In genomic region chr16:21422645-21423545, GRCm38 (mm10) we compare ENCODE assay signal across 7 mouse cellular contexts. TPM values are rescaled to one million over a fixed set of nuclear protein-coding genes. Genes with fewer than 3 reads are reported as not detected.
A peak's percentile ranks its signal among the peaks of the same experiment; 100 is the strongest.
DNase-seq lines count a peak whose midpoint lies in the region; ATAC-seq lines count a peak whose summit lies in the region.

TSS of gene Vps8 (plus strand) at chr16:21423118.

- intact Hi-C loops in gastrocnemius, postnatal 36 days (cut with DNase I) = no loop called here
- intact Hi-C loops in left cerebral cortex, postnatal 25 days (cut with DNase I) = no loop called here

- H3K9ac ChIP-seq in intestine, embryonic 15.5 days = peak within 1 kb of the TSS; percentile 86

- H3K9me3 ChIP-seq in intestine, embryonic 15.5 days = no peaks in the 10 kb centered on the region
- no peaks in the 10 kb centered on the region for H3K9me3 ChIP-seq in midbrain, embryonic 10.5 days (replicated peaks)

- H3K4me1 ChIP-seq in intestine, embryonic 15.5 days (replicated peaks) = 0 out of 2 replicates have a peak, but pooled peaks cover 2% of the 10 kb centered on the region
- H3K4me1 ChIP-seq in midbrain, embryonic 10.5 days = peaks cover 17% of the 10 kb centered on the region

- peak within 1 kb of the TSS; percentile 88 for H3K4me3 ChIP-seq in intestine, embryonic 15.5 days (replicated peaks)
- peak within 1 kb of the TSS; percentile 95 for H3K4me3 ChIP-seq in midbrain, embryonic 10.5 days

- WGBS in intestine, embryonic 15.5 days = under 1% methylated on average over 71 of the region's 71 CpGs
- 1% methylated on average over 71 of the region's 71 CpGs for WGBS in midbrain, embryonic 10.5 days

- peak; percentile 98 for ATAC-seq in intestine, embryonic 15.5 days

- DNase-seq in adrenal gland, adult 18-20 months (ENCODE audit: low spot score in 2 of 2) = peak; percentile 91
- peak; percentile 96 for DNase-seq in embryo, embryonic 11 days
- DNase-seq in gastrocnemius, postnatal 36 days = peak; percentile 85 to 86
- peak; percentile 92 to 94 for DNase-seq in left cerebral cortex, postnatal 25 days (ENCODE audit: low spot score in 2 of 2)
- DNase-seq in midbrain, embryonic 10.5 days (ENCODE audit: low spot score) = peak; percentile 92
- peak; percentile 88 for DNase-seq in right cerebral cortex, postnatal 4 days

- no peaks in the 10 kb centered on the region for H3K36me3 ChIP-seq in intestine, embryonic 15.5 days
- no peaks in the 10 kb centered on the region for H3K36me3 ChIP-seq in midbrain, embryonic 10.5 days

- no peaks in the 10 kb centered on the region for H3K27me3 ChIP-seq in intestine, embryonic 15.5 days (replicated peaks)
- no peaks in the 10 kb centered on the region for H3K27me3 ChIP-seq in midbrain, embryonic 10.5 days (ENCODE audit: low read depth, poor library complexity, severe bottlenecking)

- peak within 1 kb of the TSS; percentile 84 for H3K4me2 ChIP-seq in intestine, embryonic 15.5 days (replicated peaks)

- H3K27ac ChIP-seq in intestine, embryonic 15.5 days = peak within 1 kb of the TSS; percentile 84
- H3K27ac ChIP-seq in midbrain, embryonic 10.5 days (replicated peaks) = peak within 1 kb of the TSS; percentile 92

RNA-seq across cellular contexts. Expression of gene Vps8, which starts in this region (rescaled TPM):
- total RNA-seq in adrenal gland, adult 18-20 months (2021) = 10 to 100 TPM; 19.2 to 19.5 TPM
- total RNA-seq in gastrocnemius, postnatal 36 days (2021) = 1 to 10 TPM; 5.9 to 7.7 TPM
- polyA plus RNA-seq in intestine, embryonic 15.5 days (2015; fragmentation: Nextera tagmentation; extraction: Ambion mirVana) = 13.9 and 18.4 TPM in 2 replicates
- total RNA-seq in left cerebral cortex, postnatal 25 days (2021) = 10 to 100 TPM; 52.3 to 58.0 TPM
- polyA plus RNA-seq in midbrain, embryonic 10.5 days (2016; fragmentation: Nextera tagmentation; extraction: Ambion mirVana) = 18.9 and 23.1 TPM in 2 replicates

Comparison
In these comparisons a context has a peak if more than half of its experiments do, and no peak if none do; other contexts are left out.
1. Peak in every context shown above with its lines: DNase-seq, ATAC-seq, H3K4me3 ChIP-seq and H3K27ac ChIP-seq.